Mouse (Mus musculus) ovary, postnatal 10 days (tissue): ENCODE results near the gene 4931422A03Rik.

ENCODE experiments used
- DNase-seq: peaks from one replicate; pipeline ENCODE4 v3.0.0; 2022; ENCODE audit warnings: low spot score

Gene 4931422A03Rik

DNA sequence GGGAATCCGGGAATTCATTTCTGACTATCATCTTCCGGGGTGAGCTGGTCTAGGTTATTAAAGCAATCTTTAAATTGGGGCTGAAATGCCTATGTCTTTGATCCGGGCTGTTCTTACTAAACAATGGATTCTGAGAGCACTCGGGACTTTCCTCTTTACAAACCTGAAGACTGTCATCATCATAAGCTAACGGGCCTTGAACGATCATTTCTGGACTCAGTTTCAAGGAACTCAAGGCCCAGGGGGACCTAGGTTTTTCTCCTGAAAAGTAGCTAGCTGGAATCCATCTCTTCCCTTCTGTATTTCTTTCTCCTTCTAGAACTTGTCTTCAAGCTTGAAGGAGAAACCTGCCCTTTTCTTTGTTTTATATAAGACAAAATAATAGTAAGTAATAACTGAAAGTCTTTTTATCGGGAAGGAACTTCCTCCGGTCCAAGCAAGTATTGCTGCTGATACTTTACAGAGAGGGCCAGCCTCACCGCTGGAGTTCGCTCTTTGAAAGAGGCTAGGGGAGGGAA lies 59.2 kb downstream of the 4931422A03Rik start:
- no peak for DNase-seq

DNA sequence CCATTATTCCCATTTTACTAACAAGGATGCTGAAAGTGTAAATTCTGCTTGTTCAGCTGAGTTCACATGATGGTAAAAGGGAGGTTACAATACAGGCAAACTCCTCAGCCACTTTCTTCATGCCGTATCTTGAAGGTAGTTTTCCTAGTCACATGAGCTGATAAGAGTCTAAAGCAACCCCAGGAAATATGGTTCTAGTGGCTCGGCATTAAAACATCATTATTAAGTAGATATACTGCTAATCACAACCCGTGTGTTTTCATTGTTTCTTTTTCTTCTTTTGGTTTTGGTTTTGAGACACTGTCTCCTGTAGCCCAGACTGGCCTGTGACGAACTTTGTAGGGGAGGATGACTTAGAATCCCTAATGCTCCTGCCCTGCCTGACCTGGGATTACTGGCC lies 60.0 kb downstream of the 4931422A03Rik start:
- no peak for DNase-seq

- no peak for DNase-seq
Observed at GRCm38 (mm10) chr2:103965391-103965790, 62.8 kb downstream of the 4931422A03Rik start.

DNA sequence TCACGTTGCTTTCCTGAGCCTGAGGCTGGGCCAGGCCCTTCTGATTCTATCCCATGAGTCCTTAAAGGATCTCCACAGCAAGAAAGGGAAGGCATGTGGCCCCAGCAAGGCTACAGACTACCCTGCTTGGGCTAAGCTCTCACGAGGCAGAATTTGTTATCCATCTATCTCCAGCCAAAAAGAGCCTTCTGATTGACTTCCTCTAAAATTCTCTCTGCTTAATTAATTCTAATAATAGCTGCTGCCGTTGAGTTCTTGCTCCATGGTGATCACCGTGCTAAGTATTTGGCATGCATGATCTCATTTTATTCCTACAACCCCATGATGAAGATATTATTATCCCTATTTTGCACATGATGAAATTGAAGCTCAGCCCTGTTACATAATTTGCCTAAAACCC lies 65.8 kb downstream of the 4931422A03Rik start:
- no peak for DNase-seq

DNA sequence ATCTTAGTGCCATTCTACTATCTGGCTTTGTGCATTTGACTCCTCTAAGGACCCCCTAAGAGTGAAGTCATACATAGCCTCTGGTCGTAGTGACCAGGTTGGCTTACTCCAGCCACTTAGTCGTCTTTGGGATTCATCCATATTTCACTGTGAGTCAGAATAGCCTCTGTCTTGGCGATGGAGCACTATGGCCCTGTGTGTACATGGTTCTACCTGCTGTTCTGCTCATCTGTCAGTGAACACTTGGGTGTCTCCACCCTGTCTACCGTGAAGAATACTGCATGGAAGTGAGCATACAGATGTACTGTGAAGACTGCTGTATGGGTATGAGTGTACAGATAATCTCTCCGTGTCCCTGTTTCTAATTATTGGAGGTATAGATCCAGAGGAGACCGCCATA lies 68.6 kb downstream of the 4931422A03Rik start:
- no peak for DNase-seq

GRCm38 (mm10) chr2:103959066-103959465 lies 69.1 kb downstream of the 4931422A03Rik start:
- no peak for DNase-seq

- no peak for DNase-seq
Observed at GRCm38 (mm10) chr2:103958634-103959033, 69.5 kb downstream of the 4931422A03Rik start.

- no peak for DNase-seq
Observed at GRCm38 (mm10) chr2:103957649-103958546, 70.3 kb downstream of the 4931422A03Rik start, which contains the start of gene Lmo2. TSS of gene Lmo2 (plus strand) at chr2:103957986.

DNA sequence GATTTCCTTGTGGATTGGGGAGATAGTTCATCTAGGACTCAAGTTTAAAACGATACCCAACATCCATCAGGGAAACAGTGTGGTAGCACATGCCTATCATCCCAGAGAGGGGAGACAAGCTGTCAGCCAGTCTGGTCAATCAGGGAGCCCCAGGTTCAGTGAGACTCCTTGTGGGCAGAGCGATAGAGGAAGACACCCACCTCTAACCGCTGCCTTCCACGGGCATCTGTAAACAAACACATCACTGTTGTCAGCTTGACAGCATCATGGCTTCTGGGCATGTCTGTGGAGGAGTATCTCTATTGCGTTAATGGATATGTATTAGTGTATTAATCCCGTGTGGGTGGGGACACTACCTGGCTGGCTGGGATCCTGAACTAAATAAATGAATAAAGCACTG lies 71.3 kb downstream of the 4931422A03Rik start:
- DNase-seq = no peak

- DNase-seq = no peak
Observed at GRCm38 (mm10) chr2:103955714-103956113, 72.4 kb downstream of the 4931422A03Rik start.

GRCm38 (mm10) chr2:103953050-103953835 lies 74.9 kb downstream of the 4931422A03Rik start:
- no peak for DNase-seq

GRCm38 (mm10) chr2:103947982-103948655 lies 80.0 kb downstream of the 4931422A03Rik start:
- DNase-seq = no peak

DNA sequence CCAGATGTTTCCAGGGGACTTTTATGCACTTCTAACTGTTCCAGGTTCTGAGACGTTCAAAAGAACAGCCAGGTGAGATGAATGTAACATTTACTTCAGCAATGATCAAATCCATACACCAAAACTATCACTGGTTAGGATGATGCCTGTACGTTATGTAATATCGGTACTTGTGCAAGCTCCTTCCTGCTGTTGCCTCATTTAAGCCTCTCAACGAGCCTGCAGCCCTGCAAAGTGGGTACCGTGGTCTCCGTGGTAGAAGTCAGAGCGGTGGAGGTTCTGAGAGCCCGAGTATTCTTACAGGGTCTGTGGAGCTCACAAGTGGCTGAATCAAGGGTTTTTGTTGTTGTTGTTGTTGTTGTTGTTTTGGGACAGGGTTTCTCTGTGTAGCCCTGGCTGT lies 81.3 kb downstream of the 4931422A03Rik start:
- no peak for DNase-seq

- DNase-seq = no peak
Observed at GRCm38 (mm10) chr2:103945571-103946092, 82.5 kb downstream of the 4931422A03Rik start.

- DNase-seq = no peak
Observed at GRCm38 (mm10) chr2:103944859-103945258, 83.3 kb downstream of the 4931422A03Rik start.

DNA sequence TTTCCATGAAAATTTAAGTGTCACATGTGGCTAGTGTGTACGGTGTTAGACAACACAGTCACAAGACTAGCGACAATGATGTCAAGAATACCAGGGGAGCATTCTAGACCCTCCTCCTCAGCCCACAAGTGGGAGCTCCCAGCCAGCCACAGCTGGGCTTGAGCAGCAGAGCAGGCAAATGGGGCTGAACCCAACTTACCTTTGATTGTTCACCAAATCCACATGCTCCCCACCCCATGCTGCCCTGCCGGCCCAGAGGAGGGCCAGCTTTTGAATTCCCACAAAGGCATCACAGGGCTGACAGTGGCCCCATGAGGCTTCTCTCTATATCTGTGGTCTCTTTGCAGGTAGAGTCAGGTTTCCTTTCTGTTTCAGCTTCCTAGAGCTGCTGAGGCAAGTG lies 87.1 kb downstream of the 4931422A03Rik start:
- DNase-seq = no peak

GRCm38 (mm10) chr2:103939003-103939402 lies 89.2 kb downstream of the 4931422A03Rik start:
- DNase-seq = no peak

GRCm38 (mm10) chr2:103938573-103938972 lies 89.6 kb downstream of the 4931422A03Rik start:
- no peak for DNase-seq

GRCm38 (mm10) chr2:103937670-103938069 lies 90.5 kb downstream of the 4931422A03Rik start:
- DNase-seq = no peak

GRCm38 (mm10) chr2:103936666-103937065 lies 91.5 kb downstream of the 4931422A03Rik start:
- no peak for DNase-seq

GRCm38 (mm10) chr2:103935691-103936435 lies 92.3 kb downstream of the 4931422A03Rik start:
- no peak for DNase-seq
